Mouse (Mus musculus) urinary bladder, postnatal 25 days (tissue): Measurements from ENCODE around the gene Trim69.

ENCODE experiments used
- DNase-seq: peaks from one replicate; pipeline ENCODE4 v3.0.0; 2022; ENCODE audit warnings: low spot score

Trim69 gene

DNA sequence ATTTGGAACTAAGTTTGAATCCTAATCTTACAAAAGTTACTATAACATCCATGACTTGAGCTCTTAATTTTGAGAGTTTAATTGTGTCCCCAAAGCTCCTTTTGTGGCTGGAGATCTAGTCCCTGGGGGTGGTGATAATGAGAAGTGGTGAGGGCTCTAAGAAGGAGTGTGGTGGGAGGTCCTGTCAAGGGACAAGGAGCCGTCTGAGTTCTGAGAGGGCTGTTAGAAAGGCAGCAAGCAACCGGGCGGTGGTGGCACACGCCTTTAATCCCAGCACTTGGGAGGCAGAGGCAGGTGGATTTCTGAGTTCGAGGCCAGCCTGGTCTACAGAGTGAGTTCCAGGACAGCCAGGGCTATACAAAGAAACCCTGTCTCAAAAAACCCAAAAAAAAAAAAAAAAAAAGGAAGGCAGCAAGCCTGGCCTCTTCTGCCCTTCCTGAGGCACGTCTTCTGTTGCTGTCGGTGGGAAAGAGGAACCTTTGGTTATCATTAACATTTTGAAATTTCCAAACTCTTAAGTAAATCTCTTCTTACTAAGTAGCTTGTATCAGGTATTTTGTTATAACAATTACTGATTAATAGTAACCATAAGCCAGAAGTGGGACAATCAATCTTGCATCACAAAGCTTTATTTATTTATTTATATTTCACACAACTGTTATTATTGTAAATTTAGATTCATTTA lies 6.7 kb upstream of the Trim69 start:
- DNase-seq = no peak

DNA sequence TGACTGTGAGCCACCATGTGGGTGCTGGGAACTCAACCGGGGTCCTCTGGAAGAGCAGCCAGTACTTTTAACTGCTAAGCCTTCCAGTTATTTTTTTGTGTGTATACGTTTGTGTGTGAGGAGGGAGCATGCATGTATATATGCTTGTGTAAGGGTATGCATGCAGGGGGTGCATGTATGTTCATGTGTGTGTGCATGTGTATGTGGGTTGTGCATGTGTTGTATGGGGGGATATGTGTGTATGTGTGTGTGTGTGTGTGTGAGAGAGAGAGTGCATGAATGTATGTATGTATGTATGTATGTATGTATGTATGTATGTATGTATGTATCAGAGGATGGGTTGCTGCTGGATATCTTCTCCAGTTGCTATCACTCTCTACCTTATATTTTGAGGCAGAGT lies 6.0 kb upstream of the Trim69 start:
- no peak for DNase-seq

DNA sequence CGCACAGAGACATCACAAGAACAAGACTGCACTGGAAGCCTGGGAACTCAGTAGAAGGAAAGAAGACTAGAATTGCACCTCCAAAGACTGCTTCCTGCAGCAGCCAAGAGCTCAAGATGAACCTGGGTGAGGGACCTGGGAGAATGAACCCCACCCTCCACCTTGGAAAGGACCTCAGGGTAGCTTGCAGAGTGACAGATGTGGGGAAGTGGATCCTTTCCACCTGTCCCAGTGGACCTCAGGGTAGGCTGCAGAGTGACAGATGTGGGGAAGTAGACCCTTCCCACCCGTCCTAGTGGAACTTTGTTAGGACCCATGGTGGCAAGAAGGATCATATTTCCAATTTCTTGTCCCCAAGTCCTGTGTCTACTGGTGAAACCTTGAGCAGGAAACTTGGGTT lies 5.2 kb upstream of the Trim69 start:
- no peak for DNase-seq

- no peak for DNase-seq
Observed at GRCm38 (mm10) chr2:122156051-122156700, 4.3 kb upstream of the Trim69 start.

- DNase-seq = no peak
Observed at GRCm38 (mm10) chr2:122157561-122157960, 2.9 kb upstream of the Trim69 start.

GRCm38 (mm10) chr2:122158362-122158802 lies 2.1 kb upstream of the Trim69 start:
- DNase-seq = no peak

- no peak for DNase-seq
Observed at GRCm38 (mm10) chr2:122159667-122160066, 833 bp upstream of the Trim69 start.

DNA sequence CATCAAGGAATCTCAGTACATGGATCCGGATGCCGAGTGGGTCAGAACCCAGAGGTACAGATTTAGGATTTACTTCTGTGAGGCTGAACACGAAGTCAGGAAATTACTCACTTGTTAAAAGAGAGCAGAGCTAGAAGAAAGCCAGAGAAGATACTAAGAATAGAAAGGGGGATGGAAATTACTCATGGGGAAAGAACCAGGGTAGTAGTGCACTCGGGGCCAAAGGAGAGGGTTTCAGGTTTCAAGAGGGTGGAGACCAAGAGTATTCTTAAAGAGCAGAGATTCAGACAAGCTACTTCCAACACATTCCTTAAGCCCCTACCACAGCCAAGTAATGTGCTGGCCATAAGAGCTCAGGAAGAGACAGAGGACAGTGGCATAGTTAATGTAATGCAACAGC lies 1.0 kb downstream of the Trim69 start:
- DNase-seq = no peak

- no peak for DNase-seq
Observed at GRCm38 (mm10) chr2:122162529-122162928, 2.0 kb downstream of the Trim69 start.

- DNase-seq = no peak
Observed at GRCm38 (mm10) chr2:122163430-122164195, 3.1 kb downstream of the Trim69 start.

DNA sequence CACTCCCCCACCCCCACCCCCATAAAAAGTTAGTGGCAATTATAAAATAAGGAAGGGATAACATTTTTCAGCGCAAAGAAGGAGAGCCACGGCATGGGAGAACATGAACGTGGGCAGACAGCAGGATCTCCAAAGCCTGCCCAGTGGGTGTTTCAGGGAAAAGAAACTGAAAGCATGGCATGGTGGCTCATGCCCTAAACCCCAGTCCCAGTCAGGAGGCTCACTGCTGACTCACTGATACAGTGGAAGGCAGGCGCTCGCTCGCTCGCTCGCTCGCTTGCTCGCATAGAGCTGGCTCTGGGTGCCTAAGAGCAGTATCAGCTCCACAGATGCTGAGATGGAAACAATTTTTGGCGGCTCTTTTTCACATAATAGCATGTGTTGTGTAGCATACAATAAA lies 3.8 kb downstream of the Trim69 start:
- no peak for DNase-seq

DNA sequence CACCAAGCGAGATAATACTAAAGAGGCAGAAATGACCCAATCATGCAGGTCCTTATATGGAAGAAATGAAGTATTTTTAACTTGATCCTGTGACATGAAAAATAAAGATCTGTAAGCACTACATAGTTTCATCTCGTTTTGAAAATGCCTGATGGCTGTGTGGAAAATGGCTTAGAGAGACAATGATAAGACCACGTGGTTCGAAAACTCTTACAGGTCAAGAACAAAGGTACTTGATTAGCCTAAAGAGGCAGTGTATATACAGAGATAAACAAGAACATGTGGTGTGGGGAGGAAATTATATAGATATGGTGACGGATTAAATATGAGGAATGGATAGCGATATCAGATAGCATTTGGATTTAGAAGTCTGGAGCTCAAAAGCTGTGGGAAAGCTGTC lies 10.8 kb downstream of the Trim69 start:
- no peak for DNase-seq

DNA sequence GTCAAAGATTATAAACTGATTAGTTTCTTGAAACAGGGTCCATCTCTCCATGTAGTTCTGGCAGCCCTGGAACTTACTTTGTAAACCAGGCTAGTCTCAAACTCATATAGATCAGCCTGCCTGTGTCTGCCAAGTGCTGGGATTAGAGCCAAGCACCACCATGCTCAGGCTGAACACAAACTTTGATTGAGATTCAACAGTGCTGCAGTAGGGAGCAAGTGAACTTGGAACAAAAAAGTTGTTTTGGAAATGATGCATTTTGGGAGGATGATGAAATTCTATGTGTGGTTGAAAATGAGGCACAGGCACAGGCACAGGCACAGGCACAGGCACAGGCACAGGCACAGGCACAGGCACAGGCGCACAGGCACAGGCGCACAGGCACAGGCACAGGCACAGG lies 11.7 kb downstream of the Trim69 start:
- DNase-seq = no peak

DNA sequence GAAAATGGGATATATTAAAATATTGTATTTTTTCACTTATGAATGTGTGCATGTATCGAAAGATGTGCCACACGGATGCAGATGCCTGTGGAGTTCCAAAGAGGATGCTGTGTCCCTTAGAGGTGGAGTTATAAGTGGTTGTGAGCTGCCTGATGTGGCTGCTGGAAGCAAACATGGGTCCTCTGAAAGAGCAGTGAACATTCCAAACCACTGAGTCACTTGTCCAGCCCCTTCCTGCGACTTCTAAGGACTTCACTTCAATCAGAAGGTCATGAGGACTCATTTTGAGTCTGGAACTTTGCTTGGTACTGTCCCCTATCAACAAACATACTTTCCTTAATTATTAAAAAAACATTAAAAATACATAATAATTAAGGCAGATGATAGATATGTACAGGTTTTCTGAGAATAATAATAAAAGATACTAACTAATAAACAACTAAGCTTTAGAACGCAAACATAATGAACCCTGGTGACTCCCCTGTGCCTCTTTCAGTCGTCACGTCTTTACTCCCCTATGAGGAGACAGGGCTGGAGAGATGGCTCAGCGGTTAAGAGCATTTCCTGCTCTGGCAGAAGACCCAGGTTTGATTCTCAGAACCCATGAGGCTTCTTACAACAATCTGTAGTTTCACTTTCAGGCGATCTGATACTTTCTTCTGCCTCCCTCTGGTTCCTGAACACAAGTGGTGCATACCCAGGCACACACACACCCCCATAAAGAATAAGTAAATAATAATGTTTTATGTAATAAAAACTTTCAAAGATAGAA lies 19.7 kb downstream of the Trim69 start:
- DNase-seq = no peak

DNA sequence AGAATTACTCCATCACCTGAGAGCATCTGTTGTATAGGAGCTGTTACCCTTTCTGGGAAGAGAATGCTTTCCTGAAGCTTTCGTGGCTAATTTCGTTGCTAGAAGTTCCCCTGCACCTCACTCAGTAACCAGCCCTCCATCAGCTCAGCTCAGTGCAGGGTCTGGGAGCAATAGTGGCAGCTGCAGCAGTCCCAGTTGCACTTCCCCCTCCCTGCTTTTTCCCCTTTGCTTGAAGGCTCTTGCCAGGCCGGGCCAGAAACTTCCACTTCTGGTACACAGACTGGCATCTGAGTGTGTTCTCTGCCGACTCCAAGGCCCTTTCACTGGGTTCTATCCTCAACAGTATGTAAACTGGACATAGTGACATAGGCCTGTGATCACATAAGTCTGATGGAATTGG lies 24.6 kb downstream of the Trim69 start:
- DNase-seq = no peak

GRCm38 (mm10) chr2:122186106-122186505 lies 25.6 kb downstream of the Trim69 start, which contains the start of the genes Patl2 and Terb2:
Patl2 (minus strand) TSS chr2:122186189.
Terb2 (plus strand) TSS chr2:122186272.
- no peak for DNase-seq

GRCm38 (mm10) chr2:122186751-122187150 lies 26.3 kb downstream of the Trim69 start:
- DNase-seq = no peak

DNA sequence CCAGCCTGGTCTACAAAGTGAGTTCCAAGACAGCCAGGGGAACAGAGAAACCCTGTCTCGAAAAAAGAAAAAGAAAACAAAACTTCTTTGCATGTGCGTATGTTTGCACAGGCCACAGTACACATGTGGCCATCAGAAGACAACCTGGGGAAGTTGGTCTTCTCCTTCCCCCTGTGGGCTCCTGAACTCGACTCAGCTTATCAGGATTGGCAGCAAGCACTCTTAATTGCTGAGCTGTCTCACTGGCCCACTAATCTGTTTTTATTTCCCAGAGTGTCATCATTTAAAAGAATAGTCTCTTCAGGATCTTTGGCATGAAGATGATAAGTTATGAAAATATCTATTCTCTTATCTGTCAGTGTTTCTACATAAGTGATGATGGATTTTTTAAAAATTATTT lies 31.3 kb downstream of the Trim69 start:
- DNase-seq = no peak

GRCm38 (mm10) chr2:122194509-122194929 lies 34.0 kb downstream of the Trim69 start:
- no peak for DNase-seq

GRCm38 (mm10) chr2:122201501-122201900 lies 41.0 kb downstream of the Trim69 start:
- no peak for DNase-seq

DNA sequence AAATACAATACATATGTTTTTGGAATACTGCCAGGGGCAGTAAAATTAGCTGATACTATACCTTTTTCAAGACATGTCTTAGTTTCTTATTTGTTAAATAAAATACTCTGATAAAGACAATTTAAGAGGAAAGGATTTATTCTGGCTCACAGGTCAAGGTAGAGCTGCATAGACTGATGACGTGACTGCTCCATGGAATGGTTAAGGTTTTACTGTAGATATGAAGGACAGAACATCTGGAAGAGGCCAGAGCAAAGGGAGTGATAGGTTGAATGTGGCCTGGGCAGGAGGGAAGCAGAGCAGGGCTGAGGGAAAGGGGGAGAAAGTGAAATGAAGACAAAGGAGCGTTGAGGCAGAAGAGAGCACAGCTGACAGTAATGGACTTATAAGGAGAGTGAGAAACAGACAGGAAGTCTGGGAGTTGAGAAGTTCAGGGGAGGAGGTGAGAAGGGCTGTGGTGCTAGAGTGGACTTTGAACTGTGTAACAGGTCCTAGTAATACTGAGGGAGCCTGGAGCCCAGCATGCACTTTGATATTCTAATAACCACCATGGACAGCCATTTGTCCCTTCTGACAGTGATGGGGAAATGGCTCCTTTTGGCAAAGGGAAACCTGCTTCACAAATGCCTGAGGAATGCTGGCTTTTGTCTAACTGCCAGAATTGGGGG lies 46.1 kb downstream of the Trim69 start:
- no peak for DNase-seq
